Mouse (Mus musculus) embryonic facial prominence, embryonic 11.5 days (tissue): ENCODE measurements around the gene C5ar1. TPM values are rescaled to one million over a fixed set of nuclear protein-coding genes. Genes with fewer than 3 reads are reported as not detected.
"Not testable (repeated sequence)": the region's sequence is repeated elsewhere in the genome, so short reads cannot be mapped to it uniquely, and the experiment has no call there.

Experiments
- ATAC-seq: fragments of 200-750 bp; cut with Nextera tagmentation; replicated peaks from 2 replicates; pipeline ENCODE4 v1.8.0; 2017; ENCODE audit warnings: low read depth; ENCODE audit not compliant: insufficient number of reproducible peaks, low FRiP score, low TSS enrichment
- DNase-seq: peaks from one replicate; pipeline ENCODE4 v3.0.0-alpha.2; 2015; ENCODE audit warnings: low spot score
- H3K27ac ChIP-seq: fragments of 300-500 bp; sonication (generic); replicated peaks from 2 replicates; pipeline ENCODE4 v1.5.1; 2014; ENCODE audit warnings: mild to moderate bottlenecking, low read depth, low read length, control low read depth
- H3K27me3 ChIP-seq: fragments of 300-500 bp; sonication (generic); 2 replicates; pipeline ENCODE4 v1.6.1; 2014; ENCODE audit warnings: mild to moderate bottlenecking, low read length, moderate library complexity, mixed read lengths; ENCODE audit not compliant: control insufficient read depth, insufficient read depth
- H3K36me3 ChIP-seq: fragments of 300-500 bp; sonication (generic); replicated peaks from 2 replicates; pipeline ENCODE4 v1.6.1; 2014; ENCODE audit warnings: low read depth, mild to moderate bottlenecking, low read length, moderate library complexity, mixed read lengths; ENCODE audit not compliant: control insufficient read depth, insufficient read depth
- H3K4me1 ChIP-seq: fragments of 300-500 bp; sonication (generic); 2 replicates; pipeline ENCODE4 v1.6.1; 2014; ENCODE audit warnings: low read length, mixed read lengths; ENCODE audit not compliant: control insufficient read depth, insufficient read depth
- H3K4me2 ChIP-seq: fragments of 300-500 bp; sonication (generic); 2 replicates; pipeline ENCODE4 v1.6.1; 2014; ENCODE audit warnings: low read depth, mild to moderate bottlenecking, control low read depth, low read length, moderate library complexity
- H3K4me3 ChIP-seq: fragments of 300-500 bp; sonication (generic); 2 replicates; pipeline ENCODE4 v1.5.1; 2014; ENCODE audit warnings: low read depth, low read length, control low read depth
- H3K9ac ChIP-seq: fragments of 300-500 bp; sonication (generic); replicated peaks from 2 replicates; pipeline ENCODE4 v1.6.1; 2014; ENCODE audit warnings: mild to moderate bottlenecking, control low read depth, low read length
- H3K9me3 ChIP-seq: fragments of 300-500 bp; sonication (generic); replicated peaks from 2 replicates; pipeline ENCODE4 v1.6.1; 2016; ENCODE audit warnings: mild to moderate bottlenecking, low read length, inconsistent platforms, mixed read lengths; ENCODE audit not compliant: control insufficient read depth
- whole genome bisulfite sequencing: fragments of 180-500 bp; shearing (Covaris S2); extraction: QIAGEN DNeasy Blood & Tissue Kit; methylation state at CpG from one replicate; pipeline ENCODE4 v1.1.7; 2014; 5-methylcytosine and 5-hydroxymethylcytosine counted together
- polyA plus RNA-seq: library from polyadenylated mRNA; unstranded; fragments of >200 nt; fragmentation: Nextera tagmentation; extraction: Ambion mirVana; gene quantifications from 2 replicates; pipeline ENCODE4 v1.2.1, GENCODE M21; 2014

C5ar1 gene
- polyA plus RNA-seq, 1 experiment from 2014 or later = 1.00 TPM

- Histone ChIP-seq H3K4me1 (peaks cover 8% of the 10 kb centered on the region), H3K9ac (peak overlapping the region; percentile 74), H3K27ac (peak overlapping the region; percentile 81), H3K4me3 (peak overlapping the region; percentile 75), H3K36me3 (no peaks in the 10 kb centered on the region; the same call in none of the 2 replicates), H3K9me3 (no peaks in the 10 kb centered on the region), H3K4me2 (peak overlapping the region; percentile 97), H3K27me3 (no peaks in the 10 kb centered on the region)
- ATAC-seq (peak; percentile 74), DNase-seq (peak; percentile 78)
- WGBS = 0% methylated on average over 18 of the region's 18 CpGs
Measured at GRCm38 (mm10) chr7:16273766-16274140, 14.4 kb upstream of the C5ar1 start.

- peak; percentile 97 for DNase-seq
- Histone ChIP-seq H3K36me3 (no peaks in the 10 kb centered on the region; the same call in none of the 2 replicates), H3K27ac (peak within 1 kb of the TSS; percentile 82), H3K27me3 (no peaks in the 10 kb centered on the region), H3K4me3 (peak within 1 kb of the TSS; percentile 75), H3K9me3 (no peaks in the 10 kb centered on the region), H3K4me2 (peak within 1 kb of the TSS; percentile 97), H3K9ac (peak within 1 kb of the TSS; percentile 74), H3K4me1 (peaks cover 8% of the 10 kb centered on the region)
- peak; percentile 80 for ATAC-seq
- WGBS = under 1% methylated on average over 37 of the region's 49 CpGs
Measured at GRCm38 (mm10) chr7:16273081-16273765, 13.9 kb upstream of the C5ar1 start, which contains the start of gene Inafm1. Inafm1 (minus strand) TSS chr7:16273617.

GRCm38 (mm10) chr7:16272681-16273080 lies 13.3 kb upstream of the C5ar1 start:
- Histone ChIP-seq H3K27me3 (no peaks in the 10 kb centered on the region), H3K27ac (peak overlapping the region; percentile 82), H3K4me1 (peaks cover 8% of the 10 kb centered on the region), H3K4me2 (peak overlapping the region; percentile 97), H3K4me3 (peak overlapping the region; percentile 75), H3K36me3 (no peaks in the 10 kb centered on the region; the same call in 1 of the 2 replicates), H3K9ac (peak overlapping the region; percentile 74), H3K9me3 (no peaks in the 10 kb centered on the region)
- peak; percentile 81 for ATAC-seq
- DNase-seq = peak; percentile 72
- WGBS = under 1% methylated on average over 44 of the region's 46 CpGs

DNA sequence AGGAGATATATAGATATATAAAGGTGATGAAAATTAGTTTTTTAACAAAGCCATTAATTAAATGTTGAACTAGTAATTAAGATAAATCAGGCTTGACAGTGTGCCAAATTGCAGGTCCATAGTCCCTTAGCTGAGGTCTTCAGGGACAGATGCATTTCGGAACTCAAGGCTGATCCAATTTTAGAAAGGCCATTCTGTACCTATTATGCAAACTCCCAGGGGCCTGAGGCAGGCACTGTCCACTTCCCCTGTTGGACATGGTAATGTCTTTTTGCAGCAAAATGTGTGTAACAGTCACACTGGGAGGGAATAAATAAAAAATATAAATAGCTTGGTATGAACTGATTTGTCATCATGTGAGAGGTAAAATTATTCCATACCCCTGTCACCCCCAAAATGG lies 11.8 kb upstream of the C5ar1 start:
- Histone ChIP-seq H3K9ac (no peak overlapping the region), H3K27me3 (no peaks in the 10 kb centered on the region), H3K4me3 (no peak overlapping the region), H3K27ac (no peak overlapping the region), H3K36me3 (no peaks in the 10 kb centered on the region), H3K4me2 (no peak overlapping the region), H3K9me3 (no peaks in the 10 kb centered on the region), H3K4me1 (peaks cover 8% of the 10 kb centered on the region)
- WGBS = 61% methylated on average over 1 of the region's 1 CpGs
- DNase-seq = no peak
- ATAC-seq = no peak

- not testable (repeated sequence) for DNase-seq, H3K36me3 ChIP-seq, H3K4me2 ChIP-seq, H3K4me1 ChIP-seq, H3K9me3 ChIP-seq, H3K4me3 ChIP-seq, H3K27me3 ChIP-seq, ATAC-seq, H3K9ac ChIP-seq, H3K27ac ChIP-seq
- 86% methylated on average over 7 of the region's 7 CpGs for WGBS
Measured at GRCm38 (mm10) chr7:16266593-16266992, 7.3 kb upstream of the C5ar1 start.

- Histone ChIP-seq H3K4me1 (no peaks in the 10 kb centered on the region), H3K9ac (no peak overlapping the region), H3K27me3 (no peaks in the 10 kb centered on the region), H3K36me3 (no peaks in the 10 kb centered on the region), H3K9me3 (no peaks in the 10 kb centered on the region), H3K27ac (no peak overlapping the region), H3K4me3 (no peak overlapping the region), H3K4me2 (no peak overlapping the region)
- no peak for ATAC-seq
- 86% methylated on average over 11 of the region's 11 CpGs for WGBS
- no peak for DNase-seq
Measured at GRCm38 (mm10) chr7:16265856-16266255, 6.5 kb upstream of the C5ar1 start.

DNA sequence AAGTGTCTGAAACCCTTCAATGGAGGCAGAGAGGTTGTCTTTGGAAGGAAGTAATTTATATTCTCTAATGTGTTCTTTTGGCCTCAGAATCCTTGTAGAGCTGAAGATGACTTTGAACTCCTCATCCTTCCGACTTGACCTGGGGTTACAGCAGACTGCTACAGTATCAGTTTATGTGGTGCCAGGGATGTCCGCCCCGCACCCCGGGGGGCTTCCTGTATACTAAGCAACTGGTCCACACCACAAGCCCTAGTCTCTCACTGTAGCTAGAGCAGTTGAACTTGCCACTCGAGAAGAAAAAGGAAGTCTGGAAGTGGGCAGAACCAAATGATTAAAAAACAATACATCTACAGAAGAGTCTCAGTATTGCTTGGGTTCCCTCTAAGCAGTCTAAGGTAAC lies 4.5 kb upstream of the C5ar1 start:
- H3K36me3 ChIP-seq = no peaks in the 10 kb centered on the region
- H3K27me3 ChIP-seq = no peaks in the 10 kb centered on the region
- H3K9me3 ChIP-seq = no peaks in the 10 kb centered on the region
- ATAC-seq = no peak
- no peaks in the 10 kb centered on the region for H3K4me1 ChIP-seq
- no peak for DNase-seq
- H3K4me2 ChIP-seq = no peak overlapping the region
- no peak overlapping the region for H3K27ac ChIP-seq
- no peak overlapping the region for H3K4me3 ChIP-seq
- 86% methylated on average over 5 of the region's 5 CpGs for WGBS
- H3K9ac ChIP-seq = no peak overlapping the region

DNA sequence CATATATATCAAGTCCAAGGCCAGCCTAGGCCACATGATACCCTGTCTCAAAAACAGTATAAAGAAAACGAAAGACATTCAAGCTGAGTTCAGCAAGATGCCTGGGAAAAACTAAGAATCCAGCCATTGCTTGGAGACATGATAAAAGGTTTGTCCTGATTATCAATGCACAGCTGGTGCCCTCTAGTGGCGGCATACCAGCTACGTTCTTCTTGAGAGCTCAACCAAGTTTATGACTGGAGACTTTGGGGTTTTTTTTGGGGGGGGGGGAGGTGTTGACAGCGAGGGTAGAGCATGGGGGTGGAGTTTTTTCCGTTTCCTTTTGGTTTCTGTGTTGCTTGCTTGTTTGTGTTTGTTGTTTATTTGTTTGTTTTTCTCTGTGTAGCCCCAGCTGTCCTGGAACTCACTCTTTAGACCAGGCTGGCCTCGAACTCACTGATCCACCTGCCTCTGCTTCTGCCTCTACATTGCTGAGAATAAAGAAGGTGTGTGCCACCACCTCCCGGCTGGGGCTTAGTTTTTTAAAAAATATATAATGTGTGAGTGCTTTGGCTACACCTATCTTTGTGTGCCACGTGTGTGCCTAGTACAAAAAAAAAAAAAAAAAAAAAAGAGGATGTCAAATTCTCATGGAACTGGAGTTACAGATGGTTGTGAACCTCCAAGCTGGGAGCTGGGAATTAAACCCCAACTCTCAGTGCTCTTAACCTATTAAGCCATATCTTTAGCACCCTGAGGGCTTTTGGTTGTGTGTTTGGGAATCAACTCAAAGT lies 3.9 kb upstream of the C5ar1 start:
- H3K4me2 ChIP-seq = no peak overlapping the region
- no peaks in the 10 kb centered on the region for H3K36me3 ChIP-seq
- no peaks in the 10 kb centered on the region for H3K27me3 ChIP-seq
- H3K4me1 ChIP-seq = no peaks in the 10 kb centered on the region
- peak; percentile 82 for DNase-seq
- no peaks in the 10 kb centered on the region for H3K9me3 ChIP-seq
- H3K4me3 ChIP-seq = no peak overlapping the region
- no peak overlapping the region for H3K9ac ChIP-seq
- no peak for ATAC-seq
- WGBS = 27% methylated on average over 8 of the region's 8 CpGs
- no peak overlapping the region for H3K27ac ChIP-seq
